Mouse (Mus musculus) intestine, postnatal 0 days (tissue): ENCODE measurements around the gene Lmo4. TPM values are rescaled to one million over a fixed set of nuclear protein-coding genes. Genes with fewer than 3 reads are reported as not detected.

Source experiments
- ATAC-seq: fragments of 200-750 bp; cut with Nextera tagmentation; 2 replicates; pipeline ENCODE4 v1.8.0; 2017; ENCODE audit warnings: mild to moderate bottlenecking, moderate TSS enrichment, moderate library complexity
- H3K27ac ChIP-seq: fragments of 300-500 bp; sonication (generic); 2 replicates; pipeline ENCODE4 v1.5.1; 2014; ENCODE audit warnings: mild to moderate bottlenecking, low read depth, low read length, moderate library complexity
- H3K27me3 ChIP-seq: fragments of 300-500 bp; sonication (generic); replicated peaks from 2 replicates; pipeline ENCODE4 v1.6.1; 2014; ENCODE audit warnings: low read length, mixed read lengths; ENCODE audit not compliant: control insufficient read depth, insufficient read depth
- H3K36me3 ChIP-seq: fragments of 300-500 bp; sonication (generic); 2 replicates; pipeline ENCODE4 v1.6.1; 2014; ENCODE audit warnings: mild to moderate bottlenecking, moderate library complexity; ENCODE audit not compliant: control insufficient read depth, insufficient read depth
- H3K4me1 ChIP-seq: fragments of 300-500 bp; sonication (generic); replicated peaks from 2 replicates; pipeline ENCODE4 v1.6.1; 2014; ENCODE audit warnings: antibody characterized with exemption, low read length, mixed read lengths; ENCODE audit not compliant: control insufficient read depth, insufficient read depth
- H3K4me2 ChIP-seq: fragments of 300-500 bp; sonication (generic); replicated peaks from 2 replicates; pipeline ENCODE4 v1.6.1; 2014; ENCODE audit warnings: low read depth, mild to moderate bottlenecking, moderate library complexity
- H3K4me3 ChIP-seq: fragments of 300-500 bp; sonication (generic); 2 replicates; pipeline ENCODE4 v1.5.1; 2014; ENCODE audit warnings: low read depth, low read length
- H3K9ac ChIP-seq: fragments of 300-500 bp; sonication (generic); 2 replicates; pipeline ENCODE4 v1.6.1; 2014; ENCODE audit warnings: mild to moderate bottlenecking, low read depth, low read length
- H3K9me3 ChIP-seq: fragments of 300-500 bp; sonication (generic); 2 replicates; pipeline ENCODE4 v1.6.1; 2016; ENCODE audit warnings: mixed run types; ENCODE audit not compliant: control insufficient read depth
- CTCF ChIP-seq: sonication (generic); IDR thresholded peaks from 2 replicates; pipeline ENCODE4 v1.5.1; 2016; ENCODE audit warnings: low read depth, mild to moderate bottlenecking, control low read depth, antibody characterized with exemption, moderate library complexity
- WGBS: fragments of 180-500 bp; shearing (Covaris S2); extraction: QIAGEN DNeasy Blood & Tissue Kit; methylation state at CpG from one replicate; pipeline ENCODE4 v1.1.7; 2014; 5-methylcytosine and 5-hydroxymethylcytosine counted together
- polyA plus RNA-seq: library from polyadenylated mRNA; unstranded; fragments of >200 nt; fragmentation: Nextera tagmentation; extraction: Ambion mirVana; gene quantifications from 2 replicates; pipeline ENCODE4 v1.2.1, GENCODE M21; 2015

Lmo4 gene
- polyA plus RNA-seq, 1 experiment from 2014 or later: 23.5 TPM

DNA sequence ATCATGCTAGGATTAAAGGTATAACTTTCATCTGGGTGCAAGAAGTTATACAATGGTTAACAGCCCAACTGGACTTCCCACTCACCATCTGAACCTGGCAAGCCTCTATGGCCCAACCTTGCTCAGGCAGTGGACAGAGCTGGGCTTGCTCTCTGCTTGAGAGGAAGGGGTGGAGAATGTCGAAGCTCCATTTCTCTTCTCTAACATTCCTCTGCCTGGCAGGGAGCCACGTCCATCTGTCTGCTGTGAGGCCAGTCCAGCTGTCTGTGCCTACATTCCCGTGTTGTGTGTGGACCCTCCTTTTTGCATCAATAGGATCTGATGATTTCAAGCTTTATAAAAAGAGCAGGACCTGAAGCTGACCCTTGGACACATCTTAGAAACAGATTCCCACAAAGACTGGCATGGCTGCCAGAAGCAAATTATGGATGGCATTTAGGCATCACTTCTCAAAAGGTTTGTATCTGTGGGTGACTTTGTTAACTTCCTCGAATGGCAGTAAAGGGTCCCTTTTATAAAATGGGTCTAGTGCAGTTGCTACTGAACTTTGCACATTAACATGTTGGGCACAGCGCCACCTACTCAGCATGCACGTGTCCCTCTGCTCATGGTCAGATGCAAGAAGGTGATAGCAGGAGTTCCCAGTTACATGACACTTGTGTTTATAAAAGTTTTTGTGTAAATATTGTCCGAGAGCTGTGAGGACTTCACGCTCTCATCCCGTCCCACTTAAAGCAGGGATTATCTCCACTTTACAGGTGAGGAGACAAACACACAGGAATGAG, 20.6 kb upstream of the Lmo4 start:
- no peaks in the 10 kb centered on the region for H3K9me3 ChIP-seq
- H3K4me3 ChIP-seq: no peak overlapping the region
- no peak for ATAC-seq
- no peak overlapping the region for H3K27ac ChIP-seq
- H3K4me2 ChIP-seq: no peak overlapping the region
- H3K4me1 ChIP-seq: no peaks in the 10 kb centered on the region
- peak; percentile 17; the same call in 1 of the 2 replicates for TF ChIP-seq CTCF
- 43% methylated on average over 9 of the region's 9 CpGs for WGBS
- no peaks in the 10 kb centered on the region for H3K27me3 ChIP-seq
- H3K9ac ChIP-seq: no peak overlapping the region
- H3K36me3 ChIP-seq: no peaks in the 10 kb centered on the region

DNA sequence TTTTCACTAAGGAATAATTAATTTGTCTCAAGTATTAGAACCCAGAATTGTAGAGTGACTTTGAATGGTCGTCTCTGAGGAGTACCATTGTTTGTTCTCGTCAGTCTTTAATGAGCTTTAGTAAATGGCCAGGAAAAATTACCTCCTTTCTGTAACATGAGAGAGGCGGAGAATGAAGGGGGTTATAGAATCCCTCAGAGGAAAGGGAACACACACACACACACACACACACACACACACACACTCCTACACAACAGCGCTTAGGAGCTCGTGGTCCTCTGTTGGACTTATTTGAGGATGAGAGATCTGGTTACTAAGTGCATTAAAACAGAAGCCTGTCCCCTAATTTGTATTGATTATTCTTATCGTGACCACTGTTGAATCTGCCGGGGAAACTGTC, 19.6 kb upstream of the Lmo4 start:
- Histone ChIP-seq H3K9me3 (no peaks in the 10 kb centered on the region), H3K27me3 (no peaks in the 10 kb centered on the region), H3K27ac (no peak overlapping the region), H3K4me2 (no peak overlapping the region), H3K4me3 (no peak overlapping the region), H3K36me3 (no peaks in the 10 kb centered on the region), H3K9ac (no peak overlapping the region), H3K4me1 (no peaks in the 10 kb centered on the region)
- WGBS: 73% methylated on average over 7 of the region's 7 CpGs
- no peak for ATAC-seq
- TF ChIP-seq CTCF: no peak

DNA sequence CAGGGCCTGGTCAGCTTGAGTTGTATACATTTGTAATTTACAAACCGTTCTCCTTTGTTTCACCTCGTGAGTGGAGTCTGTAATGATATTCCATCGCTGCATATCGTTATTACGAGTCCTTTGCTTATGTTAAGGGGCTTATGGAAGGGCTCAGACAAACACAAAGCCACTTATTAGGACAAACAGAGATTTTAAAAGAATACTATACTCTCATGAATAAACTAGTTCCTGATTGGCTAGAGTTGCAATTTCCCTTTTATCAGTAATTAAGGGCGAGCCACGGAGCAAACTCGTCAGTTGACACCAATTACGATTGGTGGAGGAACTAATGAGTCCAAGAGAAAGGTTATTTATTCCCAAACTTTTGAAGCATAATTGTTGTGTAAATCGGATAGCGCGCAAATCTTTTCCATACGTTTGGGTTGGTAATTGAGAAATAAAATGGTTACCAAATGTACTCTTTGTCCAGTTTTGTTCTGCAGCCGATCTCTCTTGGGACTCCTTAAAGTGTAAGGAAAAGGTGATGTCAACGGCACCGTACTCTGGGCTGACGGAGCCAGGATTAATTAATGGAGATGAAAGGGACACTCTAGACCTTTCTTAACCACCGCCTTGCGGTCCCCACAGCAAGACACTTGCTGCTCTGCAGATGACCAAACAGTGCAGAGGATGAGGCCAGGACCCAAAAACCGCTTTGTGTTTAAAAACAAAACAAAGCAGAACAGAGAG, 18.5 kb upstream of the Lmo4 start:
- no peak for TF ChIP-seq CTCF
- no peak for ATAC-seq
- WGBS: 88% methylated on average over 20 of the region's 20 CpGs
- Histone ChIP-seq H3K4me1 (no peaks in the 10 kb centered on the region), H3K9ac (no peak overlapping the region), H3K9me3 (no peaks in the 10 kb centered on the region), H3K4me2 (no peak overlapping the region), H3K4me3 (no peak overlapping the region), H3K36me3 (no peaks in the 10 kb centered on the region), H3K27ac (no peak overlapping the region), H3K27me3 (no peaks in the 10 kb centered on the region)

DNA sequence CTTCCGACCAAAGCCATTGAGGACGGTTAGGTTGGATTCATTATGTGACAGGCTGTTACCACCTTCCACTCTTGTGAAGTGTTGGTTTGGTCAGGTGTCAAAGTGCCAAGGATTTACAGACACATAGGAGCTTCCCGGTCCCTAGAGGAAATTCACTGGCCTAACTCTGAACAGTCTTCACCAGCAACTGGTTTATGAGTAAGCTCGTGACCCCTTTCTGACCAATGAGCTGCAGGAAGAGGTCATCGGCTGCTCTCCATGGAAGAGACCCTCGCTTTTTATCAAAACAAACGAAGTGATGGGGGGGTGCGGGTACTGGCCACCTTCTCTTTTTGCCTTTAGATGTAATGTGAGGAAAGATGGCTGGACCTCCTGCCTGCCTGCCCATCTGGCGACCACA, 17.4 kb upstream of the Lmo4 start:
- 81% methylated on average over 9 of the region's 9 CpGs for WGBS
- Histone ChIP-seq H3K27me3 (no peaks in the 10 kb centered on the region), H3K4me1 (no peaks in the 10 kb centered on the region), H3K9me3 (no peaks in the 10 kb centered on the region), H3K9ac (no peak overlapping the region), H3K4me3 (no peak overlapping the region), H3K4me2 (no peak overlapping the region), H3K27ac (no peak overlapping the region), H3K36me3 (no peaks in the 10 kb centered on the region)
- TF ChIP-seq CTCF: no peak
- ATAC-seq: no peak

DNA sequence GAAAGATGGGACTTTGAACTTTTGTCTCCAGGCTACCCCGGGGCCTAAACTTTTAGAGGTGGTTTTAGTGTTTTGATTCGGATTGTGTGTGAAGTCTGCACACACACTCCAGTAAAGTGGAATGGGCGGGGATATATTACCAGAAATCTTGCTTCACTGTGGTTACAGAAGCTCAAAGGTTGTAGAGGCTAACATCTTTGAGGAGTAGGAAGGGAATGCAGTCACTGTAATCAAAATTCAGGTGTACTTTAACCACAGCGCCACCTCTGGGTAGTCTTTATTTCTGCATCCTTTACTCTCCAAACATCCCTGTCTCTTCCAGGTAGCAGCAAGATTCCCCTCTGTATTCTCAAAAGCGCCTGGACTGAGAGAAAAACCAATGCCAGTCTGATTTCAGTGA, 2.5 kb upstream of the Lmo4 start:
- ATAC-seq: peak; percentile 34
- peak; percentile 84 for TF ChIP-seq CTCF
- no peaks in the 10 kb centered on the region for H3K9me3 ChIP-seq
- H3K4me1 ChIP-seq: no peaks in the 10 kb centered on the region
- no peak overlapping the region for H3K4me3 ChIP-seq
- 32% methylated on average over 5 of the region's 5 CpGs for WGBS
- no peaks in the 10 kb centered on the region for H3K36me3 ChIP-seq
- H3K4me2 ChIP-seq: 0 out of 2 replicates have a peak overlapping the region, but pooled peaks have one; percentile 10
- no peak overlapping the region for H3K9ac ChIP-seq
- no peaks in the 10 kb centered on the region for H3K27me3 ChIP-seq
- H3K27ac ChIP-seq: no peak overlapping the region

DNA sequence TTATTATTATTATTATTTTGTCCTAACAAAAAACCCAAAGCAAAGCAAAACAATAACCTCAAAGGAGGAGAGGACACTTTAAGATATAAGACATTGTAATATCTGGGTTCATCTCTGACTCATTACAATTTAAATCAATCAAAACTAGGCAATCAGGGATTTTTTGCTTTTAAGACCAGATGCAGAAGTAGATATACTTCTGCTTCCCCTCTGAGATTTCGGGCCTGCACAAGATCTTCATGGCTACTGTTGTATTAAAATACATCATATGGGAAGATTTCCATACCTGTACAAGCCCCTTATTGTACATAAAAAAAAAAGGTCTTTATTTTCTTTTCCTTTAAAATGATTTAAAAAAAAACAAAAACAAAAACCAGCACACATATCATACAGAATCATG, 1.9 kb upstream of the Lmo4 start:
- 96% methylated on average over 1 of the region's 1 CpGs for WGBS
- H3K4me3 ChIP-seq: no peak overlapping the region
- no peaks in the 10 kb centered on the region for H3K9me3 ChIP-seq
- H3K9ac ChIP-seq: no peak overlapping the region
- TF ChIP-seq CTCF: no peak
- no peaks in the 10 kb centered on the region for H3K36me3 ChIP-seq
- no peak overlapping the region for H3K27ac ChIP-seq
- H3K4me1 ChIP-seq: no peaks in the 10 kb centered on the region
- H3K4me2 ChIP-seq: no peak overlapping the region
- ATAC-seq: no peak
- H3K27me3 ChIP-seq: no peaks in the 10 kb centered on the region
